Mouse (Mus musculus): Measurements from ENCODE around the gene Gm10354. TPM values are rescaled to one million over a fixed set of nuclear protein-coding genes. Genes with fewer than 3 reads are reported as not detected.

Gm10354 gene
- not detected in 2 replicates for polyA plus RNA-seq (2015; fragmentation: Nextera tagmentation; extraction: Ambion mirVana)

GRCm38 (mm10) chr5:14978835-14979234, at the start of gene Gm10354:
Gene Gm10354 (minus strand): TSS chr5:14978935.

GRCm38 (mm10) chr5:14938329-14938728, 40.4 kb downstream of the Gm10354 start, which contains the start of gene Speer4e:
Gene Speer4e (minus strand): TSS chr5:14938429.

Other genes starting within 250 kb of the Gm10354 start
- gene Gm9758, start 64.0 kb downstream of the Gm10354 start, polyA plus RNA-seq (2015; fragmentation: Nextera tagmentation; extraction: Ambion mirVana) = not detected in 2 replicates
- gene Speer4e, start 40.5 kb downstream of the Gm10354 start, polyA plus RNA-seq (2015; fragmentation: Nextera tagmentation; extraction: Ambion mirVana) = not detected in 2 replicates
- gene Gm17019, start 54.1 kb upstream of the Gm10354 start, polyA plus RNA-seq (2015; fragmentation: Nextera tagmentation; extraction: Ambion mirVana) = not detected in 2 replicates

Measured in skeletal muscle tissue, postnatal 0 days (tissue).